Mouse (Mus musculus): ENCODE data around the gene Coro1b.
A peak's percentile ranks its signal among the peaks of the same experiment; 100 is the strongest.

Gene Coro1b

GRCm38 (mm10) chr19:4148491-4148806 lies at the start of gene Coro1b:
Gene Coro1b (plus strand): TSS chr19:4148619.
- peak; percentile 75 for DNase-seq (ENCODE audit: low read depth, low spot score)

DNA sequence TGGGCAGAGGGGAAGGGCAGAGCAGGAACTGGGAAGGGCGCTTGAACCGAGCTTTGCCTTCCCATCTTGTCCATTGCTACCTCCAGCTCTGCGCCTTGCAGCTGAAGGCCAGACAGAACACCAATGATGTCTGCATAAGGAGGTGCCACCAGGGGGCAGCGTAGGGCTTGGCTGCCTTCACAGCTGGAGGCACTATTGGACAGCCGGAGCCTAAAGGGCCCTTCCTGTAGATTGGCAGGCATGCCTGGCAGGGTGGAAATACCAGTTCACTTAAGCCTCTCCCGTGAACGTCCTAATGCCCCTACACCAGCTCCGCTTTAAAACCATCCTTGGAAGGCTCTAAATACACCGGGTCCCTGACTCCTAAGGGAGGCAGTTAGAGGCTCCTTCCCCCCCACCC lies 49.4 kb upstream of the Coro1b start:
- DNase-seq (ENCODE audit: low read depth, low spot score), result peak; percentile 85

DNA sequence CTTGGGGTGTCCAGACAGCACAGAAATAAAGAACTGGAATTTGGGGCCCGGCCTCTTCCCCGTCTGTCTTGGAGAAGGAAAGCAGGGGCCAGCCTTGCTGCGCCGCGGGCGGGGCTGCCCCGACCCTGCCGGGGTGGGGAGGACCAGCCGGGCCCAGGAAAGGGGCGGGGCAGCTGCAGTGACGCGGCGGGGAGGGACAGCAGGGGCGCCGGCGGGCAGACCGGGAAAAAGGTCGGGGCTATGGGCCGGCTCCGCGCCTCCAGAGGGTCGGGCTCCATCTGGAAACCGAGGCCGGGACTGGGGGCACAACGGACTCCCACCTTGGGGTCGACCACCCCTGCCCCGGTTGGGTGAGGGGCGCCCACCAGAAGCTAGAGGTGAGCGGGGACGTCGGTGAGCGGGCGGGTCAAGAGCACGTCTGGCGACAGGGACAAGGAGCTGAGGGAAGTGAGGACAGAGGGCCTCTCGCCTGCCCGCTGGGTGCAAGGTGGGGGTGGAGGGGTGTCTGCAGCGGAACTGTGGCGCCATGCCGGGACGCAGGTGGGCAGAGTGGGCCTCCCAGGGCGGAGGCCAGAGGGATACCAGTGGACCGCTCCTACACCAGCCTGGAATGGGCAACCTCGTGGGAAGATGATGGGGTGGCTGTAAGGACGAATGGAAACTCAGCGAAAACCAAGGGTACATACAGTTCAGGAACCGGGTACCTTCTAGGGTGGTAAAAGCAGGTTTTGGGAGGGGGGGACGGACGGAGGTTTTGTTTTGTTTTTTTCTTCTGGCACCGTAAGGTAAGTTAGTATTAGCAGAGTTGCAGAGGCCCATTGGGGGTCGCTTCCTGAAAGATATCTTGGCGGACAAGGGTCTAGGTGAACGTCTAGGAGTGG lies 48.3 kb upstream of the Coro1b start, which contains the start of gene Pitpnm1:
Gene Pitpnm1, plus strand, starts transcription at position 162 of the 881 bp plus-strand sequence.
- DNase-seq (ENCODE audit: low read depth, low spot score), result no peak

- DNase-seq (ENCODE audit: low read depth, low spot score), result no peak
These were observed 47.6 kb upstream of the Coro1b start for GRCm38 (mm10) chr19:4100718-4101261.

GRCm38 (mm10) chr19:4101466-4101865 lies 47.0 kb upstream of the Coro1b start:
- peak; percentile 90 for DNase-seq (ENCODE audit: low read depth, low spot score)

DNA sequence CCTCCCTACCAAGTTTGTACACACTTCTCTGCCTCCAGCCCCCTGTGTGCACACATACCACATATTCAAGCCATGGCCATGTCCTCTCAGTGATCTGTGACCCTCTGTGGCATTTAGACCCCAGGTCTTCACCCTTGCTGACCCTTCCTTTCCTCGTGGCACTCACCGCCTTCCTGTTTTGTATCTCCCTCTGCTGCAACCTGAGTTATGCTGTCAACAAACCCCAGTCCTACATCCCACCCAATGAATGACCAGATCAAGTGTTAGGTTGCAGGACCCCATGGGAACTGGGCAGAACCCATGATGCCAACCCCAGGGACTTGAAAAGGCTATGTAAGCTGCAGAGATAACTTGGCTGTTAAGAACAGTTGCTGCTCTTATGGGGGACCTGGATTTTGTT lies 46.4 kb upstream of the Coro1b start:
- no peak for DNase-seq (ENCODE audit: low read depth, low spot score)

GRCm38 (mm10) chr19:4102626-4103025 lies 45.8 kb upstream of the Coro1b start:
- DNase-seq (ENCODE audit: low read depth, low spot score), result no peak

- no peak for DNase-seq (ENCODE audit: low read depth, low spot score)
These were observed 45.1 kb upstream of the Coro1b start for GRCm38 (mm10) chr19:4103294-4103693.

- no peak for DNase-seq (ENCODE audit: low read depth, low spot score)
These were observed 44.6 kb upstream of the Coro1b start for GRCm38 (mm10) chr19:4103792-4104191.

DNA sequence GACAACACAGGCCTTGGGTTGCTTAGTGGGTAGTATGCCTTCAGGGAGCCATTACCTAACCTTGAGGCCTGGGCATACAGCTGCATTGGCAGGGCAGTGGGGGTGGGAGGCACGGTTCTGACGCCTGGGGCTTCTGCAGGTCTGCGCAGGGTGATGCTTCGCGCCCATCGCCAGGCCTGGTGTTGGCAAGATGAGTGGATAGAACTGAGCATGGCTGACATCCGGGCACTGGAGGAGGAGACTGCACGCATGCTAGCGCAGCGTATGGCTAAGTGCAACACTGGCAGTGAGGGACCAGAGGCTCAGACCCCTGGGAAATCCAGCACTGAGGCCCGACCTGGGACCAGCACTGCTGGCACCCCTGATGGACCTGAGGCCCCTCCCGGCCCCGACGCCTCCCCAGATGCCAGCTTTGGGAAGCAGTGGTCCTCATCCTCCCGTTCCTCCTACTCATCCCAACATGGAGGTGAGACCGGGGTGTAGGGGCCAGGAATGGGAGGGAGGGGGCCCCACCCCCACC lies 43.7 kb upstream of the Coro1b start:
- DNase-seq (ENCODE audit: low read depth, low spot score), result no peak

- DNase-seq (ENCODE audit: low read depth, low spot score), result no peak
These were observed 41.8 kb upstream of the Coro1b start for GRCm38 (mm10) chr19:4106654-4107053.

GRCm38 (mm10) chr19:4108535-4108934 lies 39.9 kb upstream of the Coro1b start:
- DNase-seq (ENCODE audit: low read depth, low spot score), result no peak

GRCm38 (mm10) chr19:4112063-4112960 lies 36.1 kb upstream of the Coro1b start:
- DNase-seq (ENCODE audit: low read depth, low spot score), result no peak

- no peak for DNase-seq (ENCODE audit: low read depth, low spot score)
These were observed 35.1 kb upstream of the Coro1b start for GRCm38 (mm10) chr19:4113186-4113805.

DNA sequence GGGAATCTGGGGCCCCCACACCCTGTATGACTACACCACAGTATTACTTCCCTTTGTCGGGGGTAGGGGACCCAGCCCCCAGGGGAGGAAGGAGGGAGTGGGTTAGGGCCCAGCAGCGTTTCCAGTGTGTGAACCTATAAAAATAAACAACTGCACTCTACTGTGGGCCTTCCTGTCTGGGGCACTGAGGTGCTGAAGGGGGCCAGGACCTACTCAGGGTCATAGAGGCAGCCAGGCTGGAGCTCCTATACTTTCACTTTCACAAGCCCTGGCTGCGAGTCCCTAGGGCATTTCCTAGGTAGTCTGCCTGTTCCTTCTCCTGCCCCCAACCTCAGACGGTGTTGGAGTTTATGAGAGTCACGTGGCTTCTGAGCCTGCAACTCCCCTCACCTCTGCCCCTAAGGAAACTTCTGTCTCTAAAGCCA lies 34.6 kb upstream of the Coro1b start:
- no peak for DNase-seq (ENCODE audit: low read depth, low spot score)

DNA sequence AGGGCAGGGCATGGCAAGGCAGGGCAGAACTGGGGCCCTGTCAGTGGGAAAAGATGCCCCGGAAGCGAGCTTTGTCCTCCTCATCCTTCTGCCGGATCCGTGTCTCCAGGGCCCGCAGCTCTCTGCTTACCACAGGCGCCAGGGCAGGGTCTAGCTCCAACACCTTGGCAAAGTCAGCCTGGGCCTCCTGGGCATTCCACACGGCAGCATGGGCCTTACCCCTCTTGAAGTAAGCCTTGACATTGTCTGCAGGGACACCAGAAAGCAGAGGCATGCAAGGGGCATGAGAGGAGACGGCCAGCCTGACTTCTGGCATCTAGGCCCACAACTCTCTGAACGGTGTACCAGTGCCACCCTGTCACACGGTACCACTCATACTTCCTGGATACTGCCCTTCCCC lies 33.9 kb upstream of the Coro1b start:
- DNase-seq (ENCODE audit: low read depth, low spot score), result no peak

- DNase-seq (ENCODE audit: low read depth, low spot score), result no peak
These were observed 33.3 kb upstream of the Coro1b start for GRCm38 (mm10) chr19:4115144-4115543.

- DNase-seq (ENCODE audit: low read depth, low spot score), result no peak
These were observed 32.6 kb upstream of the Coro1b start for GRCm38 (mm10) chr19:4115816-4116215.

GRCm38 (mm10) chr19:4117006-4117405 lies 31.4 kb upstream of the Coro1b start:
- DNase-seq (ENCODE audit: low read depth, low spot score), result no peak

DNA sequence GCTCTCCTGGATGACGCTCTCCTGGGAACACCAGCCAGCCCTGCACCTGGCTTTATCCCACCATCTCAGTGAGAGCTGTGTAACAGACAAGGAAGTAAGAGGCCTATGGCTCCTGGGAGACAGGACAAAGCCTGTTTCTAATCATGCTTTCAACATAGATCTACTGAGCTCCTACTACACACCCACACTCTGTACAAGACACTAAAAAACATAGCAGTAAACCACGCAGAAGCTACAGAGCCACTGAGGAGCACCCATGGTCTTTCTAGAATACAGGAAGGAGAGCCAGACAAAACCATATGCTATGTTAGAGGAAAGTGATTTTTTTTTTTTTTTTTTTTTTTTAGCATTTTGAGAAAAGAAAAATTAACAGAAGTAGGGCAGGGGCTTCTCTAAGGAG lies 30.1 kb upstream of the Coro1b start:
- no peak for DNase-seq (ENCODE audit: low read depth, low spot score)

GRCm38 (mm10) chr19:4119716-4120487 lies 28.5 kb upstream of the Coro1b start:
- no peak for DNase-seq (ENCODE audit: low read depth, low spot score)

Measured in retina, adult 2 months (tissue).